Mouse (Mus musculus): ENCODE measurements around the gene Mterf1b.

DNA sequence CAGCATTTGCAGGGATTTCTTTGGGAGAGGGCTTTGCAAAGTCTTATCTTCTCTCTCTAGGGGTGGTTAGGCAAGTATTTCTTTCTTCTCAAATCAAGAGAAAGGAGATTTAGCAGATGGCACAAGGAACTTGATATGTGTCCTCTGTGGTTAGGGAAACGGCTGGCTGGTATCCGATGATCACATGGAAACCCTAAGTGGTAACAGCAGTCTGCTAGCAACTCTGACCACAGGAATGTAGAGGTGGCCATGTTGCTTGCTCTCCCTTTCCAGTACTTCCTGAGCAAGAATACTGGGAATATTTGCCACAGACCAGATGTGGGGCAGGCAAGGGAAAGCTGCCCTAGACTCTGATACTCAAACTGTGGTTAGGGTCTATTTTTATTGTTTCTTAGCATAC lies 53.9 kb downstream of the Mterf1b start:
- TF ChIP-seq GATA1 (IDR thresholded peaks at IDR 0.05; ENCODE audit: low read length) (no peak), TAL1 (IDR thresholded peaks at IDR 0.05; ENCODE audit: low read length) (no peak)
